Mouse (Mus musculus): ENCODE data around the gene Bcl11b.

DNA sequence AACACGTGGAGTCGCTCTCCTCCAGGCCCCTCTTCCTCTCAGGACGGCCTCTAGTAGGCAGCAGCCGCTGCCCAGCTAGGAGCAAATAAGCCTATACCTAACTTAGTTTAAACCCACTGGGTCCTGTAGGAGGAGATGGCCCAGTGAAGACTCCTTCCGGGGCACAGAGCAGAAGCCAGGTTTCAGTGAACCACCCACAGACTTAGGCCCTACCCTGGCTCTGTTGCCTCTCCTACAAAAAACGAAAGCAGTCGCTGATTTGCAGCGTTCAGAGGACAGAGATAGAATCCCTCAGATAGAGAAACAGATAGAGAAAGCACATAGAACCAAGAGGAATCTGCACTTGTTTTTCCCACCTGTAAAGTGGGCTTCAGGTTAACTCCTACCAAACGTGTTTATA is 21.1 kb downstream of the Bcl11b start:
- TF ChIP-seq RCOR1 (conservative IDR thresholded peaks at IDR 0.05; ENCODE audit: low read depth, low read length): no peak
- no peak for TF ChIP-seq CTCF (conservative IDR thresholded peaks at IDR 0.05 in 1 of 2, IDR thresholded peaks at IDR 0.05 in 1 of 2; ENCODE audit: low read depth in 2 of 2, low read length in 2 of 2)
- TF ChIP-seq SIN3A (IDR thresholded peaks at IDR 0.05; ENCODE audit: low read length): no peak
- TF ChIP-seq MXI1 (IDR thresholded peaks at IDR 0.05; ENCODE audit: low read depth, low read length): no peak
- TF ChIP-seq MYC (IDR thresholded peaks at IDR 0.05; ENCODE audit: low read depth, low read length): no peak
- TF ChIP-seq GABPA (IDR thresholded peaks at IDR 0.05; ENCODE audit: insufficient replicate concordance, low read depth, low read length): no peak
- no peak for TF ChIP-seq ETS1 (conservative IDR thresholded peaks at IDR 0.05; ENCODE audit: low read depth, low read length)
- no peak for TF ChIP-seq EP300 (IDR thresholded peaks at IDR 0.05; ENCODE audit: low read length)
- TF ChIP-seq POLR2A (IDR thresholded peaks at IDR 0.05; ENCODE audit: low read depth, low read length): no peak
- no peak for TF ChIP-seq ZNF384 (IDR thresholded peaks at IDR 0.05; ENCODE audit: low read depth, low read length)
- TF ChIP-seq ZKSCAN1 (IDR thresholded peaks at IDR 0.05; ENCODE audit: borderline replicate concordance, low read depth, low read length): no peak
- no peak for TF ChIP-seq ELF1 (IDR thresholded peaks at IDR 0.05; ENCODE audit: low read depth, low read length)
